Comparison of ENCODE assay signal across 8 mouse cellular contexts in genomic region chr7:4684203-4684602, GRCm38 (mm10). TPM values are rescaled to one million over a fixed set of nuclear protein-coding genes. Genes with fewer than 3 reads are reported as not detected.
DNase-seq lines count a peak whose midpoint lies in the region; ATAC-seq and TF ChIP-seq lines count a peak whose summit lies in the region.

No protein-coding gene starts in this region.

- H3K9ac ChIP-seq in heart, embryonic 11.5 days (ENCODE audit: low read depth, low read length), result peak overlapping the region; percentile 77
- H3K9ac ChIP-seq in ES-E14 (ENCODE audit: insufficient read depth, low read depth, low read length, poor library complexity, severe bottlenecking), result peak overlapping the region; percentile 87
- H3K9ac ChIP-seq in heart, embryonic 15.5 days, result peak overlapping the region; percentile 57

- H3K36me3 ChIP-seq in heart, embryonic 11.5 days (ENCODE audit: control insufficient read depth, insufficient read depth, low read length), result peaks cover 3% of the 10 kb centered on the region; the same call in 1 of the 2 replicates
- H3K36me3 ChIP-seq in ES-E14 (ENCODE audit: control insufficient read depth, insufficient read depth, low read length, poor library complexity, severe bottlenecking) (peaks cover 8% of the 10 kb centered on the region; the same call in 1 of the 2 replicates), macrophage (ENCODE audit: inconsistent target) (no peaks in the 10 kb centered on the region)
- peaks cover 26% of the 10 kb centered on the region for H3K36me3 ChIP-seq in heart, embryonic 15.5 days

- DNase-seq in heart, postnatal 4 days, result no peak
- no peak for DNase-seq in ES-E14 (ENCODE audit: low read depth, low spot score)
- DNase-seq in left cerebral cortex, adult 11 months (ENCODE audit: low spot score), result no peak
- no peak for DNase-seq in kidney, postnatal 36 days
- no peak for DNase-seq in right cerebral cortex, adult 18-20 months

- 4% methylated on average over 13 of the region's 13 CpGs for WGBS in heart, embryonic 11.5 days (ENCODE audit: insufficient replicate concordance)
- 1% methylated on average over 13 of the region's 13 CpGs for WGBS in heart, embryonic 15.5 days
- 5% methylated on average over 13 of the region's 13 CpGs for WGBS in macrophage (ENCODE audit: missing documents)

- no peak for ATAC-seq in heart, embryonic 11.5 days (replicated peaks; ENCODE audit: insufficient number of reproducible peaks, low FRiP score, low TSS enrichment)
- no peak for ATAC-seq in heart, embryonic 15.5 days (replicated peaks; ENCODE audit: insufficient number of reproducible peaks, insufficient read depth, low FRiP score, low read depth)

- no peaks in the 10 kb centered on the region for H3K27me3 ChIP-seq in heart, embryonic 11.5 days (ENCODE audit: control insufficient read depth, insufficient read depth, low read length)
- H3K27me3 ChIP-seq in heart, embryonic 15.5 days, result no peaks in the 10 kb centered on the region

- peak overlapping the region; percentile 95 for H3K4me2 ChIP-seq in heart, embryonic 11.5 days
- peak overlapping the region; percentile 90 for H3K4me2 ChIP-seq in heart, embryonic 15.5 days

- H3K9me3 ChIP-seq in heart, embryonic 11.5 days (replicated peaks; ENCODE audit: control insufficient read depth, low read length), result no peaks in the 10 kb centered on the region
- H3K9me3 ChIP-seq in ES-E14 (ENCODE audit: control insufficient read depth, insufficient read depth, low read depth, low read length), result no peaks in the 10 kb centered on the region
- no peaks in the 10 kb centered on the region for H3K9me3 ChIP-seq in heart, embryonic 15.5 days (replicated peaks)

- no peaks in the 10 kb centered on the region; the same call in 1 of the 2 replicates for H3K79me2 ChIP-seq in macrophage (ENCODE audit: inconsistent target)

- no peak overlapping the region; the same call in 1 of the 2 replicates for H3K27ac ChIP-seq in heart, embryonic 11.5 days (ENCODE audit: low read depth, low read length)
- H3K27ac ChIP-seq in ES-E14 (ENCODE audit: insufficient read depth, low read depth, low read length, poor library complexity, severe bottlenecking) (peak overlapping the region; percentile 44; the same call in 1 of the 2 replicates), macrophage (peak overlapping the region; percentile 55)
- peak overlapping the region; percentile 79 for H3K27ac ChIP-seq in heart, embryonic 15.5 days

- in situ Hi-C loops in ES-E14 (cut with MboI; ENCODE audit: low sequenced_read_pairs in 2 of 2, unreplicated experiment in 2 of 2), result no loop called here

- H3K4me1 ChIP-seq in heart, embryonic 11.5 days (ENCODE audit: control insufficient read depth, insufficient read depth, low read length), result peaks cover 6% of the 10 kb centered on the region
- H3K4me1 ChIP-seq in ES-E14 (ENCODE audit: control insufficient read depth in 2 of 2, insufficient read depth in 2 of 2, low read length in 2 of 2, poor library complexity in 1 of 2), result peaks cover 6 to 8% of the 10 kb centered on the region in 2 experiments
- peaks cover 7% of the 10 kb centered on the region for H3K4me1 ChIP-seq in heart, embryonic 15.5 days (replicated peaks)

- H3K4me3 ChIP-seq in heart, embryonic 11.5 days (ENCODE audit: low read depth, low read length), result peak overlapping the region; percentile 81
- H3K4me3 ChIP-seq in ES-E14 (ENCODE audit: insufficient read depth in 1 of 2, low read depth in 1 of 2, low read length in 2 of 2, poor library complexity in 1 of 2, severe bottlenecking in 1 of 2) (peak overlapping the region; percentile 79 to 87), macrophage (ENCODE audit: inconsistent target) (peak overlapping the region; percentile 96)
- peak overlapping the region; percentile 83 for H3K4me3 ChIP-seq in heart, embryonic 15.5 days

TF ChIP-seq in ES-E14, 5 proteins besides CTCF, POLR2A, EP300 and RAD21:
- TF ChIP-seq CHD2 (IDR thresholded peaks at IDR 0.05; ENCODE audit: low read depth, low read length), result no peak
- no peak for TF ChIP-seq HCFC1 (IDR thresholded peaks at IDR 0.05; ENCODE audit: borderline replicate concordance, insufficient read depth, low read length)
- TF ChIP-seq ZC3H11A (IDR thresholded peaks at IDR 0.05; ENCODE audit: borderline replicate concordance, low read depth, low read length), result 0 out of 2 replicates have a peak, but pooled peaks have one; percentile 10
- no peak for TF ChIP-seq MAFK (IDR thresholded peaks at IDR 0.05; ENCODE audit: insufficient read depth, low read depth, low read length)
- TF ChIP-seq ZNF384 (IDR thresholded peaks at IDR 0.05; ENCODE audit: low read depth, low read length), result no peak

RNA-seq across cellular contexts. Expression of gene Hspbp1, which starts 0.7 kb away (rescaled TPM):
- polyA plus RNA-seq in heart, embryonic 11.5 days (2014; fragmentation: Nextera tagmentation; extraction: Ambion mirVana), result 81.5 and 83.7 TPM in 2 replicates
- total RNA-seq in heart, postnatal 4 days (2021), result 10 to 100 TPM; 51.5 to 54.7 TPM
- total RNA-seq in ES-E14 (2012; rRNA removed), result 56.6 and 61.2 TPM in 2 replicates
- polyA plus RNA-seq in heart, embryonic 15.5 days (2015; fragmentation: Nextera tagmentation; extraction: Ambion mirVana), result 71.7 and 81.2 TPM in 2 replicates
- total RNA-seq in macrophage (2018; cell fraction: chromatin; rRNA removed), result 10 to 100 TPM in 16 of 26 experiments, 1 to 10 TPM in 10; 5.5 to 20.2 (median 12.1) TPM
- 10 to 100 TPM; 19.5 to 34.9 (median 26.6) TPM for total RNA-seq in macrophage (2018; cell fraction: cytosol; rRNA removed)
- total RNA-seq in macrophage (2018; cell fraction: nucleus; rRNA removed), result 10 to 100 TPM in 19 of 26 experiments, 1 to 10 TPM in 7; 7.3 to 22.5 (median 12.8) TPM
- 13.6 to 44.2 TPM (median 27.9 TPM) in 3 replicates for polyA plus RNA-seq in macrophage (2018)

RNA-seq across cellular contexts. Expression of gene Brsk1, which starts 6.2 kb away (rescaled TPM):
- polyA plus RNA-seq in heart, embryonic 11.5 days (2014; fragmentation: Nextera tagmentation; extraction: Ambion mirVana), result 1.7 TPM in 2 replicates
- total RNA-seq in heart, postnatal 4 days (2021), result 1 to 10 TPM; 4.1 to 5.9 TPM
- 20.7 and 26.2 TPM in 2 replicates for total RNA-seq in ES-E14 (2012; rRNA removed)
- polyA plus RNA-seq in heart, embryonic 15.5 days (2015; fragmentation: Nextera tagmentation; extraction: Ambion mirVana), result 0.79 TPM in 2 replicates
- total RNA-seq in macrophage (2018; cell fraction: chromatin; rRNA removed), result 1 to 10 TPM in 1 of 26 experiments, under 1 TPM in 3, not detected in 22; 0.25 to 2.0 (median 0.43) TPM
- total RNA-seq in macrophage (2018; cell fraction: cytosol; rRNA removed), result under 1 TPM in 1 of 26 experiments, not detected in 25; 0.04 TPM
- under 1 TPM in 1 of 26 experiments, not detected in 25; 0.34 TPM for total RNA-seq in macrophage (2018; cell fraction: nucleus; rRNA removed)
- polyA plus RNA-seq in macrophage (2018), result 0.07 TPM in 1 of 3 replicates, not detected in the others

RNA-seq across cellular contexts. Expression of gene Ppp6r1, which starts 25.4 kb away (rescaled TPM):
- 3.2 and 7.0 TPM in 2 replicates for polyA plus RNA-seq in heart, embryonic 11.5 days (2014; fragmentation: Nextera tagmentation; extraction: Ambion mirVana)
- total RNA-seq in heart, postnatal 4 days (2021), result 10 to 100 TPM; 79.1 to 81.3 TPM
- 55.4 and 62.9 TPM in 2 replicates for total RNA-seq in ES-E14 (2012; rRNA removed)
- 6.2 and 8.2 TPM in 2 replicates for polyA plus RNA-seq in heart, embryonic 15.5 days (2015; fragmentation: Nextera tagmentation; extraction: Ambion mirVana)
- 100 to 1,000 TPM in 25 of 26 experiments, 10 to 100 TPM in 1; 98.1 to 413 (median 178) TPM for total RNA-seq in macrophage (2018; cell fraction: chromatin; rRNA removed)
- total RNA-seq in macrophage (2018; cell fraction: cytosol; rRNA removed), result 100 to 1,000 TPM in 11 of 26 experiments, 10 to 100 TPM in 15; 71.3 to 140 (median 90.6) TPM
- total RNA-seq in macrophage (2018; cell fraction: nucleus; rRNA removed), result 100 to 1,000 TPM in 17 of 26 experiments, 10 to 100 TPM in 9; 76.1 to 264 (median 129) TPM
- polyA plus RNA-seq in macrophage (2018), result 68.2 to 77.4 TPM (median 74.2 TPM) in 3 replicates

RNA-seq across cellular contexts. Expression of gene Tmem150b, which starts 40.8 kb away (rescaled TPM):
- not detected in 2 replicates for polyA plus RNA-seq in heart, embryonic 11.5 days (2014; fragmentation: Nextera tagmentation; extraction: Ambion mirVana)
- total RNA-seq in heart, postnatal 4 days (2021), result under 1 TPM in 1 of 2 experiments, not detected in 1; 0.12 TPM
- total RNA-seq in ES-E14 (2012; rRNA removed), result 0.53 and 0.94 TPM in 2 replicates
- polyA plus RNA-seq in heart, embryonic 15.5 days (2015; fragmentation: Nextera tagmentation; extraction: Ambion mirVana), result 0.11 TPM in 1 of 2 replicates, not detected in the other
- total RNA-seq in macrophage (2018; cell fraction: chromatin; rRNA removed), result 10 to 100 TPM in 7 of 26 experiments, 1 to 10 TPM in 14, under 1 TPM in 4, not detected in 1; 0.21 to 40.6 (median 5.0) TPM
- total RNA-seq in macrophage (2018; cell fraction: cytosol; rRNA removed), result 1 to 10 TPM in 13 of 26 experiments, under 1 TPM in 13; 0.34 to 3.4 (median 0.98) TPM
- 10 to 100 TPM in 5 of 26 experiments, 1 to 10 TPM in 15, under 1 TPM in 5, not detected in 1; 0.35 to 27.4 (median 2.0) TPM for total RNA-seq in macrophage (2018; cell fraction: nucleus; rRNA removed)
- 1.2 to 4.1 TPM (median 2.5 TPM) in 3 replicates for polyA plus RNA-seq in macrophage (2018)

RNA-seq across cellular contexts. Expression of gene Tmem86b, which starts 53.0 kb away (rescaled TPM):
- polyA plus RNA-seq in heart, embryonic 11.5 days (2014; fragmentation: Nextera tagmentation; extraction: Ambion mirVana), result 3.8 and 4.6 TPM in 2 replicates
- total RNA-seq in heart, postnatal 4 days (2021), result 1 to 10 TPM; 6.6 to 8.5 TPM
- total RNA-seq in ES-E14 (2012; rRNA removed), result 8.1 and 8.6 TPM in 2 replicates
- 1.5 and 1.6 TPM in 2 replicates for polyA plus RNA-seq in heart, embryonic 15.5 days (2015; fragmentation: Nextera tagmentation; extraction: Ambion mirVana)
- total RNA-seq in macrophage (2018; cell fraction: chromatin; rRNA removed), result 10 to 100 TPM; 21.2 to 71.7 (median 39.4) TPM
- 1 to 10 TPM in 24 of 26 experiments, under 1 TPM in 2; 0.81 to 3.6 (median 1.7) TPM for total RNA-seq in macrophage (2018; cell fraction: cytosol; rRNA removed)
- total RNA-seq in macrophage (2018; cell fraction: nucleus; rRNA removed), result 10 to 100 TPM; 17.0 to 69.2 (median 24.3) TPM
- 1.4 to 2.3 TPM (median 2.1 TPM) in 3 replicates for polyA plus RNA-seq in macrophage (2018)
